Mouse (Mus musculus) left cerebral cortex, adult 11 months (tissue): ENCODE results near the gene Camkmt.

ENCODE experiments used
- DNase-seq: peaks from one replicate; pipeline ENCODE4 v3.0.0; 2022; ENCODE audit warnings: low spot score

The Camkmt gene

GRCm38 (mm10) chr17:85089621-85090020 lies 731 bp upstream of the Camkmt start:
- no peak for DNase-seq

- DNase-seq, result no peak
These were observed 1.4 kb downstream of the Camkmt start for GRCm38 (mm10) chr17:85091762-85092161.

GRCm38 (mm10) chr17:85096396-85096795 lies 6.0 kb downstream of the Camkmt start:
- no peak for DNase-seq

GRCm38 (mm10) chr17:85098677-85099323 lies 8.4 kb downstream of the Camkmt start:
- no peak for DNase-seq

- DNase-seq, result no peak
These were observed 9.9 kb downstream of the Camkmt start for GRCm38 (mm10) chr17:85100232-85100631.

- no peak for DNase-seq
These were observed 11.4 kb downstream of the Camkmt start for GRCm38 (mm10) chr17:85101751-85102150.

- DNase-seq, result no peak
These were observed 13.0 kb downstream of the Camkmt start for GRCm38 (mm10) chr17:85103310-85103709.

- DNase-seq, result no peak
These were observed 20.3 kb downstream of the Camkmt start for GRCm38 (mm10) chr17:85110640-85111039.

- DNase-seq, result no peak
These were observed 23.1 kb downstream of the Camkmt start for GRCm38 (mm10) chr17:85113441-85113840.

GRCm38 (mm10) chr17:85116643-85117042 lies 26.3 kb downstream of the Camkmt start:
- peak; percentile 21 for DNase-seq

GRCm38 (mm10) chr17:85138393-85138792 lies 48.0 kb downstream of the Camkmt start:
- no peak for DNase-seq

- DNase-seq, result no peak
These were observed 51.3 kb downstream of the Camkmt start for GRCm38 (mm10) chr17:85141621-85142020.

- no peak for DNase-seq
These were observed 52.3 kb downstream of the Camkmt start for GRCm38 (mm10) chr17:85142495-85143111.

GRCm38 (mm10) chr17:85144141-85144540 lies 53.8 kb downstream of the Camkmt start:
- DNase-seq, result no peak

GRCm38 (mm10) chr17:85148348-85148747 lies 58.0 kb downstream of the Camkmt start:
- no peak for DNase-seq

- no peak for DNase-seq
These were observed 58.9 kb downstream of the Camkmt start for GRCm38 (mm10) chr17:85149211-85149738.

- DNase-seq, result no peak
These were observed 60.9 kb downstream of the Camkmt start for GRCm38 (mm10) chr17:85151264-85151663.

- no peak for DNase-seq
These were observed 67.8 kb downstream of the Camkmt start for GRCm38 (mm10) chr17:85158202-85158601.

- DNase-seq, result no peak
These were observed 69.2 kb downstream of the Camkmt start for GRCm38 (mm10) chr17:85159526-85159925.

- DNase-seq, result no peak
These were observed 70.4 kb downstream of the Camkmt start for GRCm38 (mm10) chr17:85160786-85161185.

- no peak for DNase-seq
These were observed 72.4 kb downstream of the Camkmt start for GRCm38 (mm10) chr17:85162569-85163271.

GRCm38 (mm10) chr17:85163272-85163610 lies 72.9 kb downstream of the Camkmt start:
- no peak for DNase-seq

GRCm38 (mm10) chr17:85168761-85169160 lies 78.4 kb downstream of the Camkmt start:
- no peak for DNase-seq
